In the genomic region with DNA sequence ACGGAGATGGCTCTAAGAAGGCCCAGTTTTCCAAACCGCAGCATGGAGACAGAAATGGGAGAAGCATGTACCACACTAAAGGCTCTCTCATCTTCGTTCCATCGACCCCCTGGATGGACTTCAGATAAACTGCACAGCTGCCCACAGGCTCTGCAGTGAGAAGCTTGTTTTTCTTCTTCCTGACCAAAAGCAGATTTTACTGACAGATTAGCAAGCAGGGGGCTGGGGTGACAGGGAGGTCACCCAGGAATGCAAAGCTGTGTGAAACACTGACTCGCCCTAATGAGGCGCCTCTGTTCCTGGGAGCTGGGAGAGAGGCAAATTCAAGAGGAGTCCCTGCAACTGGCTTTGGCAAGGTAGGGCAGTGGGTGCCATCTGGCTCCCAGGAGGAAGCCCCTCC, we compare ENCODE assay signal across 15 mouse cellular contexts. TPM values are rescaled to one million over a fixed set of nuclear protein-coding genes. Genes with fewer than 3 reads are reported as not detected.
A peak's percentile ranks its signal among the peaks of the same experiment; 100 is the strongest.
DNase-seq lines count a peak whose midpoint lies in the region; ATAC-seq lines count a peak whose summit lies in the region.
"Had no signal": no experiment of that assay in that cellular context is flagged by ENCODE, and none has a peak within 500 bp of the region (broad histone marks: within the 10 kb centered on the region; RNA-seq: fewer than 3 reads in every experiment).

No protein-coding gene starts in this region.

- WGBS in heart, embryonic 10.5 days, result 12% methylated on average over 6 of the region's 6 CpGs
- WGBS in midbrain, embryonic 10.5 days, result 15% methylated on average over 6 of the region's 6 CpGs
- WGBS in midbrain, embryonic 14.5 days, result 14% methylated on average over 6 of the region's 6 CpGs
- WGBS in embryonic facial prominence, embryonic 13.5 days, result 16% methylated on average over 6 of the region's 6 CpGs

- no peaks in the 10 kb centered on the region for H3K9me3 ChIP-seq in heart, embryonic 10.5 days
- H3K9me3 ChIP-seq in midbrain, embryonic 10.5 days (replicated peaks), result no peaks in the 10 kb centered on the region
- no peaks in the 10 kb centered on the region for H3K9me3 ChIP-seq in midbrain, embryonic 14.5 days (ENCODE audit: control insufficient read depth, low read length)
- H3K9me3 ChIP-seq in embryonic facial prominence, embryonic 13.5 days, result no peaks in the 10 kb centered on the region
- H3K9me3 ChIP-seq: embryonic facial prominence, embryonic 12.5 days had no signal

- H3K27me3 ChIP-seq in heart, embryonic 10.5 days (ENCODE audit: insufficient read depth, poor library complexity, severe bottlenecking), result no peaks in the 10 kb centered on the region
- peaks cover 5% of the 10 kb centered on the region; the same call in 1 of the 2 replicates for H3K27me3 ChIP-seq in midbrain, embryonic 10.5 days (ENCODE audit: low read depth, poor library complexity, severe bottlenecking)
- H3K27me3 ChIP-seq in midbrain, embryonic 14.5 days (ENCODE audit: control insufficient read depth, insufficient read depth, low read length), result no peaks in the 10 kb centered on the region
- H3K27me3 ChIP-seq in embryonic facial prominence, embryonic 13.5 days, result no peaks in the 10 kb centered on the region
- H3K27me3 ChIP-seq: embryonic facial prominence, embryonic 12.5 days had no signal

- H3K36me3 ChIP-seq in heart, embryonic 10.5 days, result no peaks in the 10 kb centered on the region
- H3K36me3 ChIP-seq in midbrain, embryonic 10.5 days, result no peaks in the 10 kb centered on the region
- no peaks in the 10 kb centered on the region for H3K36me3 ChIP-seq in midbrain, embryonic 14.5 days (ENCODE audit: control insufficient read depth, insufficient read depth, low read length)
- H3K36me3 ChIP-seq in embryonic facial prominence, embryonic 13.5 days, result no peaks in the 10 kb centered on the region
- H3K36me3 ChIP-seq: embryonic facial prominence, embryonic 12.5 days had no signal

- H3K9ac ChIP-seq in midbrain, embryonic 14.5 days (replicated peaks; ENCODE audit: low read length), result no peak overlapping the region
- no peak overlapping the region for H3K9ac ChIP-seq in embryonic facial prominence, embryonic 13.5 days
- H3K9ac ChIP-seq: embryonic facial prominence, embryonic 12.5 days had no signal

- H3K4me2 ChIP-seq in midbrain, embryonic 14.5 days (ENCODE audit: low read length), result no peak overlapping the region
- no peak overlapping the region for H3K4me2 ChIP-seq in embryonic facial prominence, embryonic 13.5 days
- H3K4me2 ChIP-seq: embryonic facial prominence, embryonic 12.5 days had no signal

- no peak for DNase-seq in heart, embryonic 10.5 days (ENCODE audit: low spot score)
- no peak for DNase-seq in heart, adult 8-10 months (ENCODE audit: low spot score)
- no peak for DNase-seq in midbrain, embryonic 10.5 days (ENCODE audit: low spot score)
- no peak for DNase-seq in midbrain, embryonic 14.5 days
- peak; percentile 40 for DNase-seq in retina, postnatal 1 day
- DNase-seq in adipocyte (ENCODE audit: low spot score), result no peak
- DNase-seq in thymus, postnatal 36 days, result no peak
- DNase-seq: cerebellum, adult 8-10 months; kidney, postnatal 14 days; lung, adult 18-20 months; thymus, adult 2 months had no signal

- no peak overlapping the region for H3K4me3 ChIP-seq in heart, embryonic 10.5 days
- H3K4me3 ChIP-seq in midbrain, embryonic 10.5 days, result no peak overlapping the region
- H3K4me3 ChIP-seq in midbrain, embryonic 14.5 days (replicated peaks; ENCODE audit: low read depth, low read length), result no peak overlapping the region
- no peak overlapping the region for H3K4me3 ChIP-seq in embryonic facial prominence, embryonic 13.5 days
- H3K4me3 ChIP-seq: embryonic facial prominence, embryonic 12.5 days had no signal

- peak overlapping the region; percentile 54; the same call in 1 of the 2 replicates for H3K27ac ChIP-seq in heart, embryonic 10.5 days
- H3K27ac ChIP-seq in midbrain, embryonic 10.5 days (replicated peaks), result peak overlapping the region; percentile 10; the same call in 1 of the 2 replicates
- no peak overlapping the region for H3K27ac ChIP-seq in midbrain, embryonic 14.5 days (replicated peaks; ENCODE audit: low read depth, low read length)
- peak overlapping the region; percentile 12 for H3K27ac ChIP-seq in embryonic facial prominence, embryonic 13.5 days
- H3K27ac ChIP-seq: embryonic facial prominence, embryonic 12.5 days had no signal

- ATAC-seq in midbrain, embryonic 14.5 days (ENCODE audit: low FRiP score, low TSS enrichment), result no peak
- ATAC-seq in embryonic facial prominence, embryonic 13.5 days (ENCODE audit: insufficient number of reproducible peaks, insufficient read depth, low FRiP score, low TSS enrichment, low read depth), result no peak

- H3K4me1 ChIP-seq in heart, embryonic 10.5 days, result peaks cover 52% of the 10 kb centered on the region
- peaks cover 41% of the 10 kb centered on the region for H3K4me1 ChIP-seq in midbrain, embryonic 10.5 days
- peaks cover 20% of the 10 kb centered on the region for H3K4me1 ChIP-seq in midbrain, embryonic 14.5 days (ENCODE audit: control insufficient read depth, insufficient read depth, low read length)
- peaks cover 30% of the 10 kb centered on the region for H3K4me1 ChIP-seq in embryonic facial prominence, embryonic 13.5 days

RNA-seq across cellular contexts. Expression of a gene that starts 10.3 kb away (rescaled TPM):
- polyA plus RNA-seq in heart, embryonic 10.5 days (2016; fragmentation: Nextera tagmentation; extraction: Ambion mirVana), result 2.7 and 4.1 TPM in 2 replicates
- not detected for total RNA-seq in heart, adult 8-10 months (2022)
- polyA plus RNA-seq in midbrain, embryonic 10.5 days (2016; fragmentation: Nextera tagmentation; extraction: Ambion mirVana), result 1.1 TPM in 1 of 2 replicates, not detected in the other
- 1.6 TPM in 1 of 2 replicates, not detected in the other for polyA plus RNA-seq in midbrain, embryonic 14.5 days (2014; fragmentation: Nextera tagmentation; extraction: Ambion mirVana)
- 1.1 and 2.8 TPM in 2 replicates for polyA plus RNA-seq in embryonic facial prominence, embryonic 13.5 days (2015; fragmentation: Nextera tagmentation; extraction: Ambion mirVana)
- total RNA-seq: gastrocnemius, adult 18-20 months; megakaryocyte-erythroid progenitor cell, adult 5-6 weeks had no signal

RNA-seq across cellular contexts. Expression of a gene that starts 17.0 kb away (rescaled TPM):
- polyA plus RNA-seq in heart, embryonic 10.5 days (2016; fragmentation: Nextera tagmentation; extraction: Ambion mirVana), result 14.0 and 29.3 TPM in 2 replicates
- total RNA-seq in heart, adult 8-10 months (2022), result 1 to 10 TPM in 1 of 4 experiments, under 1 TPM in 3; 0.16 to 1.2 (median 0.60) TPM
- 13.9 and 15.2 TPM in 2 replicates for polyA plus RNA-seq in midbrain, embryonic 10.5 days (2016; fragmentation: Nextera tagmentation; extraction: Ambion mirVana)
- 2.0 and 5.6 TPM in 2 replicates for polyA plus RNA-seq in midbrain, embryonic 14.5 days (2014; fragmentation: Nextera tagmentation; extraction: Ambion mirVana)
- polyA plus RNA-seq in embryonic facial prominence, embryonic 13.5 days (2015; fragmentation: Nextera tagmentation; extraction: Ambion mirVana), result 73.1 and 77.5 TPM in 2 replicates
- total RNA-seq: gastrocnemius, adult 18-20 months; megakaryocyte-erythroid progenitor cell, adult 5-6 weeks had no signal
